Mouse (Mus musculus) adrenal gland (tissue): Measurements from ENCODE around the gene Bco2.

Experiments
- intact Hi-C: fragments of 180-260 bp; cut with DNase I; formaldehyde crosslinking; loops from one replicate; pipeline ENCODE4 v1.15.1; 2025

Gene Bco2

DNA sequence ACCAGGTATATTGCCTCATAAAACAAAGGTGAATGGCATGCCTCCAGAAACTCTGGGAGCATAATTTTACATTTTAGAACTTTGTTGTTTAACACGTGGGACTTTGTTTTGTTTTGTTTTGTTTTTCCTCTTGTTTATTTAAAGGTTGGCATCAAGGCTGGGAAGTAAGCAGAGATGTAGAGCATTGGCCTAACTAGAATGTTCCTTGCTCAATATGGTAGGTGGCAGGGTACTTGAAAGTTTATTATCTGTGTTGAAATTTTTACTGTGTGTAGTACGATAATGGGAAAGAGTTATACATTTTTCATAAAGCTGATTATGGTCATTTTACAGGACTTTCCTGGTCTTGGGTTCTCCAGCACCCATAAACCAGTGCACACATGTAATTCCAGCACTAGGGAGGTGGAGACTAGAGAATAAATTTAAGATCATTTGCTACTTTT is 7.0 kb upstream of the Bco2 start:
- intact Hi-C loops, result no loop called here

DNA sequence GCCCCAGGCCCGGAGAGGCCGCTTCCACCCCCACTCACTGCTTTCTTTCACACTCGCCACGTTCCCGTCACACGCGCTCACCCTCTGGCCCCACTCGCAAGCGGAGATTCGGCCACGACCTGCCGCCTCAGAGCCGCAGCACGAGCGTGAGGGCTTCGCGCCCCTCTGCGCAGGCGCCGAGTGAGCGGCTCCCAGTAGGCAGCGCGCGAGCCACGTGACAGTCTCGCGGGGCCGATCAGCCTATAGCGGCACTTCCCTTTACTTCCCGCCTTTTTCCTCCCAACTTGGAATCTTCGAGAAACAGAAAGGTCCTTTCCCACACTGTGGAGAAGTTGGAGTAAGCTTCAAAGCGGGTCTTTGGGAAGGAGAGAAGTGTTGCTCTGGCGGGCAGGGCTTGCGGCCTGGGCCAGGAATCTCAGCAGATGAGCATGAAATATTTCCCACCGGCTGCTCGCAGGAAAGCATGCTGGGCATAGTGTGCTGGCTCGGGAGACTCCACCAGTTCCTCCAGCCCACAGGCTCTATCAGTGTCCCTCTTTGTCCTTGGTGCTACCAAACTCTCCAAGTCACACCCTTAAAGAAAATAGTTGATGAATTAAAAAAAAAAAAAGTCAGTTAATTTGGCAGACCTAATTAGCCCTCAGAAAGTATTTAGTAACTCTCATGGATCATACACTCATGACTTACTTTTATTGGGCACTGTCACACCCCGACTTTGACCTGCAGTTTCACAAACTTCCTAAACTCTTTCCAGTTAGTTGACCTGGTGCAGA is 6.3 kb upstream of the Bco2 start, which contains the start of gene Tex12:
Gene Tex12 (minus strand): TSS at position 181 of the 773 bp plus-strand sequence.
- intact Hi-C loops, result no loop called here

DNA sequence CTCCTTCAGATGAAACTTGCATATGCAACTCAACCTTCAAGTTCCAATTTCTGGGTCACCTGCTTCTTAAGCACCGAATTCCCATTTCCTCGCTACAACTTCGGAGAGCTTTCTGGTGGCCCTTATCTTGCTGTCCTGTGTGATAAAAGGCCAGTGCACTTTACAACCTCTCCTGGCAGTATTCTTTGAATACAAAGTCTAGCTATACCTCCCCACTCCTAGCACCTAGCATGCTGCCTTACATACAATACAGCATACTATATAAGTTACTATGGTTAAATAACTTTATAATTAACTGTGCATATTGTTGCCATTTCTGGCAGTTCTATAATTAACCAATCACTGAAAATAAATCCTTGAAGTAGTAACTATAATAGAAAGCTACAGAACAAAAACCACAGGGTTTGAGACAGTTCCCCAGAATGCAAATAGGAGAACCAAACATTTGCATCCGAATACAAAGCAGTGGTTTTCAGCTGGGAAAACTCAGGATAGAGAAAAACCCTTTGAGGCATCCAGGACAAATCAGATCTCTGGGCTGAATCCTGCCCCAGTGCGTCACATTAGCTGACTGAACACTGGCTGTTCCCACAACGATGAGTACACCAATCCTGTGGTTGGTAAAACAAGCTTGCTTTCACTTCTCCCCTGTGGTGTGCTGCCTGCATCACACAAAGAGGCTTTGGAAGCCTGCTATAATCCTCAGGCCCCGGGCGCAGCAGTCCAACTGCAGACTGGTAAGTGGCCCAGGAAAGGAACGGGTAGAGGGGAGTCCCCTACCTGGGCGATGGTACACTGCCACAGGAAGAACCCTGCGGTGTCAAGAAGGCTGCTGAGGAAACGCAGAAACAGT is 514 bp downstream of the Bco2 start, which contains the start of gene Il18:
Gene Il18 (plus strand): TSS at position 587 of the 853 bp plus-strand sequence.
- intact Hi-C loops, result no loop called here

DNA sequence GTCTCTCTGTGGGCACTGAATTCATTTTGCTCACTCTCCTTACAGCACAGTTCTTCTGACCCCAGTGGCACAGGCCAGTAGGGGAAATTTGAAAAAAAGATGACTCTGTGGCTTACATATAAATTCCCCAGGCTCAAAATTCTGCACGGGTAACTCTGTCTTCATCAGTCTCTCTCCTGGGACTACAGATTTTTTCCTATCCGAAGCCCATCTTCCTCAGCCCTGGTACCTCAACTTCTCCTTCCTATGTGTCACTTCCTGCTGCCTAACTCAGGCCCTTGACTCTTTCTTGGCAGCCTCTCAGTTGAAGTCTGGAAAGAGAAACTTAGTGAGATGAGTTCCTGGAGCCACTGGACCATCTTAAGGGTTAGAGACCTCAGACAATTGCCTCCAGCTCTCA is 1.4 kb downstream of the Bco2 start:
- intact Hi-C loops, result no loop called here

DNA sequence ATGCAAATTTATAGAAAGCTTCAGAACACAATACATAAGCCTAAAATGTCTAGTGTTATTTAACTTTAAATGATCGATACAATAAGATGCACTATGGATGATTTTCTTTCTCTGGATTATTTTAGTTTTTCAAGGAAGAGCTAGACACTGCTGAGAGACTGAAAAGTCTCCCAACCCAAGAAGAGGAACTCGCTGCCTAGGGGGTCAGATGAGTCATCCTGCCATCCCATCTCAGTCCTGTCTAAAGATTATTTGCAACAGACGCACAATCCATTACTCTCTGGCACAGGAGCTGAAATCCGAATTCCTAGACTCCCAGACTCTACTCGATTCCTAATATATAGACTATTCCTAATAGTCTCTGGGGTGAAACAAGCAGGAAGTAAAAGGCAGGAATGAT is 2.8 kb downstream of the Bco2 start:
- intact Hi-C loops, result no loop called here

DNA sequence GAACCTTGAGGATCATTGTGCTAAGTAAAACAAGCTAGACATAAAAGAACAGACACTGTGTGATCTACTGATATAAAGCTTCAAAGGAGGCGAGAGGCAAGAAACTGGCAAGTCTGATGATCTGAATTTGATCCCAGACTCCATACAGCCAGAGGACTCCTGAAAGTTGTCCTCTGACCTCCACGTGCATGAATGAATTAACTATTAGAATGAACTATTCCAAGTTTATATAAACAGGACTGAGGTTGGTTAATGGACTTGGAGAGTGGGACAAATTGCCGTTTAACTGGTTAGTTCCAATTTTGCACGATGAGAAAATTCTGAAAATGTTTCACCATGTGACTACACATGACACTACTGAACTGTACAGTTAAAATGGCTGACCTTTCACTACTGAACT is 6.0 kb downstream of the Bco2 start:
- intact Hi-C loops, result no loop called here

DNA sequence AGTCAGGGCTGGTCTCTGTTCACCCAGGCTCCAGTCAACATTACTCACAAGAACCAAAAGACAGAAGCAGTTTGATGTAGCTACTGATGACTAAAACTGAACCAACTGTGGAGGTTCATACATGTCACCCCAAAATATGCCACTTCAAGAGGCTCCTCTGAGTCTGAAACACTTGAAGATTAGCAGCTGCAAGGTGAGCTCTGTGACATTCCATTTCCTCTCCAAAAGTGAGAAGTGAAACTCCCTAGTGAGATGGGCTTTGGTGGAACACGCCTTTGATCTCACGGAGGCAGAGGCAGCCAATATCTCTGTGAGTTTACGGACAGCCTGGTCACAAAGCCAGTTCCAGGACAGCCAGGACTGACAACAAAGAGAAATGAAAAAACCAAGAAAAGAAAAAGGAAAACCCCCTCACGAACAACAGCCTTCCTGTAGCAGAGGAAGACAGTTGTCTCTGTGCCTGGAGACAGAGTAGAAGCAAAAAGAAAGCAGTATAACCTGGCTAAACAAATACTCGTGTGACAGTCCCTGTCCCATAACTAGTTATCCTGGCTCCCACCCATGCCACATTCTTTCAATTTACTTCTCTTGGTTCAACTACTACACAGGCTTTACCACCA is 7.0 kb downstream of the Bco2 start:
- intact Hi-C loops, result no loop called here

DNA sequence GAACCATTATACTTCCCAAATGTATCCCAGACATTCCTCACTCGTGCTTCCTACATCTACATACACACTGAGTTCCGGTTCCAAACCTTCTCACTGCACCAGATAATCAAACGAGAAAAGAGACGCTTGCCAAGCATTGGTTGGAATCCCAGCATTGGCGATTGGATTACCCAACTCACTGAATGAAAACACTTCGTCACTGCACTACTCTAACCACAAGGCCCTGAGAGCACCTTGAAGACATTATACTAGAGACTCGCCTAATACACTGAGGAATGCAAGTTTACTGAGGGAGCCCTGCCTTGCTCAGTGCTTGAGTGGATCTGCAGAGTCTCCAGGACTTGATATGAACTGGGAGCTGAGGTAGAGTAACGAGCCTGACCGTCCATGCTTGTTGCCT is 12.6 kb downstream of the Bco2 start:
- intact Hi-C loops, result no loop called here

DNA sequence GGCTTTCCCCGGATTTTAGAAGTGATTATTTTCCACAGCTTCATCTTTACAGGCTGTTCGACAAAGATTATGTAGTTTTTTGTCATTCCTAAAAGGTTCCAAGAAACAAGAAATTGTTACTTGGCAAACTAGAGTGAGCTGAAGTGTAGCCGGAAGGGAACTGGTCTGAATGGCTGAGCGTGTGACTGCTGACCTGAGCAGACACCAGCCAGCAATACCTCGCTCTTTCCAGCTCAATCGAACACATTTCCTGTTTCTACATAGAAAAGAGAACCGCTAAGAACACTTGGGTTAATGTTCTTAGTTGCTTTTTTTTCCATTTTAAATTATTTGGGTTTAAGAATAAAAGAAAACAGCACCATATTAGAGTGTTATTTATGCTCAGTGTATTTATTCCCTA is 14.8 kb downstream of the Bco2 start:
- intact Hi-C loops, result no loop called here

DNA sequence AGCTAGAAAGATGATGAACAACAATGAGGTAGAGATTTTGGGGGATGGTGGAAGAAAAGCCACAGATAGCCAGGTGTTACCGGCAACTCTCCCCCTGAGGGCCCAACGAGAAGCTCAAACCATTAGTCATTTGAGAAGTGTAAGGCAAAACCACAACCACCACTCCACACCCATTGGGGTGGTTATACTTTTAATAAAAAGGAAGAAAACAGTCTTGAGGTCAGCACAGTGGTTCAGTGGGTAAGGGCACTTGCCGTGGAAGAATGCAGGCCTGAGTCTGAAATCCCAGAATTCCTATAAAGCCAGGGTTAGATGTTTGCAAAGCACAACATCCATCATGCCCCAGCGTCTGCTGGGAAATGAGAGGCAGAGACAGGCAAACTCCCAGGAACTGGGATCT is 17.7 kb downstream of the Bco2 start:
- intact Hi-C loops, result no loop called here

DNA sequence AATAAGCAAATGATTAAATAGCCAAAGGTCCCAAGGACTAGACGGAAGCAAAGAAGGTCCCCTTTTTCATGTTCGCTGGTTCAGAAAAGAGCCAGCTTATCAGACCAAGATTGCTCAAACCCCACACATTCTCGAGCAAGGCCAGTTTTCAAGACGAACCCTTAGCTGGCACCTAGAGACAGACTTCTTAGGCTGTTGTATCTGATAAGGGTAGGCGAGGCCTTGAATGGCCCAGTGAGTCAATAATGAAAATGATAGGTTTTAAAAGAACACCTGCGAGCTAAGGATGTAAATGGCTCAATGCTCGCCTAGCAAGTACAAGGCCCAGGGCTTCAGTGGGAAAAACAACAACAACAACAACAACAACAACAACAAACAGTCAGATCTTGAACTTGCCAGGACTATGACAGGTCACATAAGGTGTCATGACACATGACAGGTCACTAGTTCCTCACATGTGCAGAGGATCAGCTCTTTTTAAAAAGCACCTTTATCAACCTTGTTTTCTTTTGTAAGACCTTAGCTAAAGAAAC is 18.3 kb downstream of the Bco2 start:
- intact Hi-C loops, result no loop called here

DNA sequence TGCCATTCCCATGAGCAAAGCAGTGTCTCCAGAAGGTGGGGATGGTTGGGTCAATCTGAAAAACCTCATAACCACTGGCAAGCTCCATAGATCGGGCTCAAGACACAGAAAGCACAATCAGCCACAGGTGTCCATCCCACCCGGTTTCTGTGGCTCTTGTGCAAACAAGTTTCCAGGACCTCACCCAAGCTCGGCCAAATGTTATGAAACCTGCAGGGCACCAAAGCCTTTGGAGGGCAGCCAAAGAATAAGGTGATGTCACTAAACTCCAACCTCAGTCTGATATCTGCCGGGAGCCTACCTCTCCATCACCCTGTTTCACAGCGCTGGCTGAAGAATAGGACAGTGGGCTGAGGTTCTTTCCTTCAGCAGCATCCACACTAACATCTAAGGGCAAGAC is 19.1 kb downstream of the Bco2 start:
- intact Hi-C loops, result no loop called here

DNA sequence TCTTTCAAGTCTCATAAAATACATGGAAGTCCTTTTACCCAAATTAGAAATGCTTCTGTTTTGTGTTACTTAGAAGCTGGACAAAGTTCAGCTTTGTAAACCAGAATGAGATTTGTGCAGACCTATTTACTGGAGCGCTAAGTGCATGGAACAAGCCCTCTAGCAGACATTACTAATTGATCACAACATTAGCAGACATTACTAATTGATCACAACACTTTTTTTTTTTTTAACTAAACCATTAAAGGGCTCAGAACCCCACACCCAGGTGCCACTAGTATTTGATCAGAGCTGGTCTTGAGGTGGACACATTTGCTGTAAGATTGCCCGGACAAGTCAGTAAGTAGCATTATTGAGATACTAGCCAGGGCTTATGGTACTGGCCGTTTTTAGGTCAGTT is 21.2 kb downstream of the Bco2 start:
- intact Hi-C loops, result no loop called here

DNA sequence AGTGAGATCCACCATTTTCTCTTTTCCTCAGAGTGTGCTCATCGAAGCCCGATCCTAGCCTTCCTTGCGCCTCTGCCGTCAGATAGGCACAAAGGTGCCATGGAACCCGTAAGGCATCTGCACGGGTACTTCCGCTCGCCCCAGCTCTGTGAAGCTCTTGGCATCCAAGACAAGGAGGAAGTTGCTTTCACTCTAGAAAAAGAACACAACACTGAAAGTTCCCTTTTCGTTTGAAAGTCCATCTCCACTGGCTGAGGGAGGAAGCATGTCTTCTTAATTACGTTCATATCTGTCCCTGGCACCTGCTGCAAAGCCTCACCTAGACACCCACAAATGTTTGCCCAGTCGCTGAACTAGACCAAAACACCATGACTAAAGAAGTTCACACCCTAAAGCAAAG is 21.7 kb downstream of the Bco2 start:
- intact Hi-C loops, result no loop called here

DNA sequence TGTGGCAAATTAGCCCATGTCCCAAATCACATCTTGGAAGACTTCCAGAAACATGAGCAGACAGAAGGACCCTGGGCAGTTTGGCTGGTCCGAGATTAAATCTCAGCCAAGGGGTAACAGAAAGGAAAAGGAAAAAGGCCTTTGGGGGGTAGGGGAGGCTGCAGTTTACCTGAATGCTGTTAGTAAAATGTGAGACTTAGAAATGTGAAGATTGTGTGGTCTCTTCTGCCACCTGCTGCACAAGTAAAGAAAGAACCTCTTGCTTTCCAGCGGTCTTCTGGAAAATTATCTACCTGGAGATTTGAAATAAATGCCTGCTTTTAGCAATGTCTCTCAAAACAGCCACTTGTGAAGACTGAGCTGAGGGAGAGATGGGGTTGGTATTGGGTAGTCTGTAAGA is 24.1 kb downstream of the Bco2 start:
- intact Hi-C loops, result no loop called here

DNA sequence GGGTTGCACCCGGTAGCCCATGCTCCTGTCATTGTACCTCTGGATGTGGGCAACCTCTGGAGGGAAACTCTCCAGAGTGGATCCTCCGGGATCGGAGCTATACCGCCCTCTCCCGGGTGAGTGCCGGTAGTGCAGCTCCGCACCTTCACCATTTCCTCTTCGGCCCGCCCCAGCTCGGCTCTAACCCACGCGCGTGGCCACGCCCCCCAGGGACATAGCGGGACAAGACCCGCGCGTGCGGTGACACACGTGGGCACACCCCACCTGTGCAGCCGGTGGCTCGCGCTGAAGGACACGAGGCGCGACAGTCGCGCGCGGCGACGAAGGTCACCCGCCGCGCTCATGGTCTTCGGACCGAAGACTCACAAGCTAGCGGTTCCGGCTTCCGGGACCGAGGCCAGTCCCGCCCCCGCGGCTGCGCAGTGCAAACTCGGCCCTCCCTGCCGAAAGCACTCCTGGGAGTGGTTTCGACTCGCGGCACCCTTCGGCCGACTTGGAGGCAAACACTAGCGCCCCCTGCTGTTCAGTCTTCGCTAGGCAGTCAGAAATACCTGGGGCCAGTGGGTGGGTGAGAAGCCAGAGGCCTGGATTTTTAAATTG is 26.6 kb downstream of the Bco2 start, which contains the start of gene Pts:
Gene Pts (minus strand): TSS at position 432 of the 600 bp plus-strand sequence.
- intact Hi-C loops, result loop anchor here (1.0 kb wide), 1 partner anchor 65 kb away; no protein-coding TSS in a partner anchor

DNA sequence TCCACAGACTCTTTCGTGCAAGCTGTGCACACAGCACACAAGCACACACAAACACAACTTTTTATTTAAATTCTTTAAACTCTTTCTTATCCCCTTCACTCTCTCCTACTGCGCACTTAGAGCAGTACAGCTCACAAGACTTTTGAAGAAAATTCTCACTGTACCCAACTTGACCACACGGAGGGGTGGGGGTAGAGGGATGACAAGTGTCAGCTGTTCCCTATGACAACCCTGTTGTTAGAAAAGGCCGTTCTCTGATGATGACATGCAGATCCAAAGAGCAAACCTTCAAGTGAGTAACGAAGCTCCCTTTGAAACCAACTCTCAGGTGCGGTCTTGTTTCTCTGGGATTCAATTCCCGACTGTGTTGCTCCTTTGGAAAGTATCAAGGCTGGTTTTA is 27.1 kb downstream of the Bco2 start:
- intact Hi-C loops, result loop anchor here (1.0 kb wide), 1 partner anchor 65 kb away; no protein-coding TSS in a partner anchor

DNA sequence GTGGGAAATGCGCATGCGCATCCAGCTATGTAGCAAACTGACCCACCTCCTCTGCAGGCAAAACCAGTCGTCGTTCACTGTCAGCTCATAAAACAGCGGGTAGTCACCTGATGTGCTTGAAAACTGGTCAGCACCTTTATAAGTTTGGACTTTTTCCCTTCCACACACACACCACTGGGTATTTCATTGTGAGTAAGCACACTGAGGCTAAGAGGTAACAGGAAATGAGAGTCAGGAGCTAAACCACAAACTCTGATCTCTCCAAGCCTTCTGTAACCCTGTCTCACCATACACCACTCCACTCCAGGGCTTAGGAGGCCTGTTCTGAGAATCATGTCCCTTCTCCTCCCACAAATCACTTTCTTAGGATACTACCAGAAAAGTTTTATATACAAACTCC is 29.4 kb downstream of the Bco2 start:
- intact Hi-C loops, result no loop called here

DNA sequence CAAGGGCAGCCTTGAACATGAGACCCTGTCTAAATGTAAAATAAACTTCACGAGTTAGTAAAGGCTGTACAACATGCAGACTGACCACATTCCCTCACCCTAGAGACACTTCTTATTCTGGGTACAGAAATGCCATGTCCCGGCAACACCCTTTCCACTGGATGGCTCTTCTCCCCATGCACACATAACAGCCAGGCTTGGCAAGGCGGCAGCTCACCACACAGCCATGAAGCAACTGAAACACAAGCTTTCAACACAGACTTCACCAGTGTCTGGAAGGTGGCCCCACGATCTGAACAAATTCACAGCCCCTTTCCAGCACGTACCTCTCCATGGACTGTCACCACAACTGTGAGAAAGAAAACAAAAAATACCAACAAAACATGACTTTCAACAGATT is 30.0 kb downstream of the Bco2 start:
- intact Hi-C loops, result no loop called here

DNA sequence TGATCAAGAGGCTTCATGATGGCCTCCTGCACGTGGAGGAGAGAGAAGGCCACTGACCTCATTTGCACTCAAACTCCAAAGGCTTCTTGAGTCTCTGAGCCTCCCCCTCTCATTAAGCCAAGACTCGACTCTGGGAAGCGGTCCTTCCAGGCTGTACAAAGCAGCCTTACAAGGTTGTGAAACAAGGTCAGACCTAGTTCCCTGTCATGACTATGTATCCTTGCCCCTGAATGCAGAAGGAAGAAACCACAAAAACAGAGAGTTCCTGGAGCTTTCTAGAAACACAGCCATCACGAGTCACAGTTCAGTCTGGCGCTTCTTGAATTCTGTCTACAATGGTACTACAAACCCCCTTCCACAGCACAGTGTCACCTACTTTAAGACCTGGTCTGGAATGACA is 32.4 kb downstream of the Bco2 start:
- intact Hi-C loops, result no loop called here

DNA sequence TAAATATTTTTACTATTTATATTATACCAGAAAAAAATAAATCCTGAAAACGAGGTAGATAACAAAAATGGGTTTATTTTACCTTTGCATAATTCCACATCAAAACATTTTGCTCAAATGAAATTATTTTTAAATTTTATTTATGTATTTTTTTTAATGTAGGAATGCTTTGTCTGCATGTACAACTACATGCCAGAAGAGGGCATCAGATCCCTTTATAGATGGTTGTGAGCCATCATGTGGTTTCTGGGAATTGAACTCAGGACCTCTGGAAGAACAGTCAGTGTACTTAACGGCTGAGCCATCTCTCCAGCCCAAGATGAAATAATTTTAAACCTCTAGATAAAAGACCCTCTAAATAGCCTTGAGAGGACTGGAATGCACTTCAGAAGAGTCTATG is 33.4 kb downstream of the Bco2 start:
- intact Hi-C loops, result no loop called here
